Mouse (Mus musculus): ENCODE data around the gene Adck1. TPM values are rescaled to one million over a fixed set of nuclear protein-coding genes. Genes with fewer than 3 reads are reported as not detected.

Adck1 gene
- polyA plus RNA-seq, 1 experiment from 2014 or later, result 48.6 TPM

GRCm38 (mm10) chr12:88473796-88474195 lies 113.4 kb downstream of the Adck1 start:
- H3K27me3 ChIP-seq (ENCODE audit: control insufficient read depth, insufficient read depth, low read depth, low read length), result no peaks in the 10 kb centered on the region
- H3K27ac ChIP-seq (ENCODE audit: low read length), result no peak overlapping the region
- no peak for ATAC-seq
- H3K36me3 ChIP-seq (ENCODE audit: control insufficient read depth, insufficient read depth, low read length), result no peaks in the 10 kb centered on the region
- H3K9ac ChIP-seq (ENCODE audit: low read depth, low read length), result no peak overlapping the region
- no peaks in the 10 kb centered on the region for H3K9me3 ChIP-seq (replicated peaks; ENCODE audit: control insufficient read depth, low read length, poor library complexity, severe bottlenecking)
- H3K4me3 ChIP-seq (ENCODE audit: low read depth, low read length), result no peak overlapping the region
- H3K4me2 ChIP-seq (ENCODE audit: low read length), result no peak overlapping the region
- WGBS, result 79% methylated on average over 6 of the region's 6 CpGs
- no peaks in the 10 kb centered on the region for H3K4me1 ChIP-seq (ENCODE audit: control insufficient read depth, insufficient read depth, low read length)

- no peaks in the 10 kb centered on the region for H3K9me3 ChIP-seq (replicated peaks; ENCODE audit: control insufficient read depth, low read length, poor library complexity, severe bottlenecking)
- no peaks in the 10 kb centered on the region for H3K4me1 ChIP-seq (ENCODE audit: control insufficient read depth, insufficient read depth, low read length)
- no peak overlapping the region for H3K9ac ChIP-seq (ENCODE audit: low read depth, low read length)
- H3K27me3 ChIP-seq (ENCODE audit: control insufficient read depth, insufficient read depth, low read depth, low read length), result no peaks in the 10 kb centered on the region
- H3K27ac ChIP-seq (ENCODE audit: low read length), result no peak overlapping the region
- no peaks in the 10 kb centered on the region for H3K36me3 ChIP-seq (ENCODE audit: control insufficient read depth, insufficient read depth, low read length)
- no peak for ATAC-seq
- no peak overlapping the region for H3K4me3 ChIP-seq (ENCODE audit: low read depth, low read length)
- H3K4me2 ChIP-seq (ENCODE audit: low read length), result no peak overlapping the region
- 94% methylated on average over 3 of the region's 3 CpGs for WGBS
These were observed 115.5 kb downstream of the Adck1 start for GRCm38 (mm10) chr12:88475833-88476232.

GRCm38 (mm10) chr12:88476702-88477101 lies 116.3 kb downstream of the Adck1 start:
- Histone ChIP-seq H3K36me3 (ENCODE audit: control insufficient read depth, insufficient read depth, low read length) (no peaks in the 10 kb centered on the region), H3K27ac (ENCODE audit: low read length) (no peak overlapping the region), H3K4me3 (ENCODE audit: low read depth, low read length) (no peak overlapping the region), H3K4me1 (ENCODE audit: control insufficient read depth, insufficient read depth, low read length) (no peaks in the 10 kb centered on the region), H3K27me3 (ENCODE audit: control insufficient read depth, insufficient read depth, low read depth, low read length) (no peaks in the 10 kb centered on the region), H3K9me3 (replicated peaks; ENCODE audit: control insufficient read depth, low read length, poor library complexity, severe bottlenecking) (no peaks in the 10 kb centered on the region), H3K4me2 (ENCODE audit: low read length) (no peak overlapping the region), H3K9ac (ENCODE audit: low read depth, low read length) (no peak overlapping the region)
- ATAC-seq, result no peak
- 86% methylated on average over 6 of the region's 6 CpGs for WGBS

GRCm38 (mm10) chr12:88481657-88482056 lies 121.3 kb downstream of the Adck1 start:
- H3K4me3 ChIP-seq (ENCODE audit: low read depth, low read length), result no peak overlapping the region
- H3K9ac ChIP-seq (ENCODE audit: low read depth, low read length), result no peak overlapping the region
- no peak for ATAC-seq
- H3K4me2 ChIP-seq (ENCODE audit: low read length), result no peak overlapping the region
- 84% methylated on average over 3 of the region's 3 CpGs for WGBS
- no peaks in the 10 kb centered on the region for H3K36me3 ChIP-seq (ENCODE audit: control insufficient read depth, insufficient read depth, low read length)
- H3K27ac ChIP-seq (ENCODE audit: low read length), result no peak overlapping the region
- H3K4me1 ChIP-seq (ENCODE audit: control insufficient read depth, insufficient read depth, low read length), result no peaks in the 10 kb centered on the region
- no peaks in the 10 kb centered on the region for H3K9me3 ChIP-seq (replicated peaks; ENCODE audit: control insufficient read depth, low read length, poor library complexity, severe bottlenecking)
- no peaks in the 10 kb centered on the region for H3K27me3 ChIP-seq (ENCODE audit: control insufficient read depth, insufficient read depth, low read depth, low read length)

GRCm38 (mm10) chr12:88490881-88491280 lies 130.5 kb downstream of the Adck1 start:
- ATAC-seq, result no peak
- 66% methylated on average over 2 of the region's 2 CpGs for WGBS
- Histone ChIP-seq H3K4me1 (ENCODE audit: control insufficient read depth, insufficient read depth, low read length) (no peaks in the 10 kb centered on the region), H3K9ac (ENCODE audit: low read depth, low read length) (no peak overlapping the region), H3K27me3 (ENCODE audit: control insufficient read depth, insufficient read depth, low read depth, low read length) (no peaks in the 10 kb centered on the region), H3K9me3 (replicated peaks; ENCODE audit: control insufficient read depth, low read length, poor library complexity, severe bottlenecking) (no peaks in the 10 kb centered on the region), H3K27ac (ENCODE audit: low read length) (no peak overlapping the region), H3K36me3 (ENCODE audit: control insufficient read depth, insufficient read depth, low read length) (no peaks in the 10 kb centered on the region), H3K4me3 (ENCODE audit: low read depth, low read length) (no peak overlapping the region), H3K4me2 (ENCODE audit: low read length) (no peak overlapping the region)

Other genes starting within 250 kb of the Adck1 start
- gene Gm10436, start 178.4 kb upstream of the Adck1 start, polyA plus RNA-seq (2015; fragmentation: Nextera tagmentation; extraction: Ambion mirVana), result not detected in 2 replicates
- gene Gm8332, start 110.5 kb upstream of the Adck1 start, polyA plus RNA-seq (2015; fragmentation: Nextera tagmentation; extraction: Ambion mirVana), result not detected in 2 replicates
- gene Gm5662, start 86.1 kb upstream of the Adck1 start, polyA plus RNA-seq (2015; fragmentation: Nextera tagmentation; extraction: Ambion mirVana), result not detected in 2 replicates
- gene Gm5039, start 36.5 kb upstream of the Adck1 start, polyA plus RNA-seq (2015; fragmentation: Nextera tagmentation; extraction: Ambion mirVana), result not detected in 2 replicates